Mouse (Mus musculus): ENCODE results near the gene Patl2. TPM values are rescaled to one million over a fixed set of nuclear protein-coding genes. Genes with fewer than 3 reads are reported as not detected.

The Patl2 gene
- total and polyA plus RNA-seq, 2 experiments from 2014 or later: 0.06 to 0.16 TPM

- no peak for TF ChIP-seq CTCF (IDR thresholded peaks at IDR 0.05)
Observed at GRCm38 (mm10) chr2:122093844-122094243, 92.1 kb downstream of the Patl2 start.

GRCm38 (mm10) chr2:122086446-122086845, 99.5 kb downstream of the Patl2 start:
- 68% methylated on average over 4 of the region's 4 CpGs for WGBS
- no peak overlapping the region for H3K27ac ChIP-seq (ENCODE audit: low read depth, low read length)
- H3K27me3 ChIP-seq (ENCODE audit: insufficient read depth, low read length): no peaks in the 10 kb centered on the region
- peaks cover 57% of the 10 kb centered on the region for H3K36me3 ChIP-seq (ENCODE audit: insufficient read depth, low read length)
- H3K9me3 ChIP-seq (ENCODE audit: low read length): no peaks in the 10 kb centered on the region
- peak; percentile 70 for DNase-seq (ENCODE audit: low spot score)
- H3K4me3 ChIP-seq (ENCODE audit: low read depth, low read length): no peak overlapping the region
- no peak for ATAC-seq (ENCODE audit: low FRiP score)
- no peaks in the 10 kb centered on the region for H3K4me1 ChIP-seq (ENCODE audit: insufficient read depth, low read length)
- no peak overlapping the region for H3K9ac ChIP-seq (replicated peaks; ENCODE audit: low read length, poor library complexity, severe bottlenecking)
- TF ChIP-seq CTCF (IDR thresholded peaks at IDR 0.05): no peak
- no peak overlapping the region for H3K4me2 ChIP-seq (ENCODE audit: low read depth, low read length, poor library complexity, severe bottlenecking)

More at GRCm38 (mm10) chr2:122093844-122094243, 92.1 kb downstream of the Patl2 start:
- H3K9me3 ChIP-seq (ENCODE audit: low read length): no peaks in the 10 kb centered on the region
- no peak overlapping the region for H3K4me2 ChIP-seq (ENCODE audit: low read depth, low read length, poor library complexity, severe bottlenecking)
- peaks cover 53% of the 10 kb centered on the region for H3K36me3 ChIP-seq (ENCODE audit: insufficient read depth, low read length)
- H3K27me3 ChIP-seq (ENCODE audit: insufficient read depth, low read length): no peaks in the 10 kb centered on the region
- H3K4me3 ChIP-seq (ENCODE audit: low read depth, low read length): no peak overlapping the region
- 93% methylated on average over 4 of the region's 4 CpGs for WGBS
- no peak for DNase-seq (ENCODE audit: low spot score)
- H3K4me1 ChIP-seq (ENCODE audit: insufficient read depth, low read length): no peaks in the 10 kb centered on the region
- H3K9ac ChIP-seq (replicated peaks; ENCODE audit: low read length, poor library complexity, severe bottlenecking): no peak overlapping the region
- no peak for ATAC-seq (ENCODE audit: low FRiP score)
- no peak overlapping the region for H3K27ac ChIP-seq (ENCODE audit: low read depth, low read length)

- no peak for TF ChIP-seq CTCF (IDR thresholded peaks at IDR 0.05)
- Histone ChIP-seq H3K9ac (replicated peaks; ENCODE audit: low read length, poor library complexity, severe bottlenecking) (no peak overlapping the region), H3K4me2 (ENCODE audit: low read depth, low read length, poor library complexity, severe bottlenecking) (no peak overlapping the region), H3K36me3 (ENCODE audit: insufficient read depth, low read length) (peaks cover 56% of the 10 kb centered on the region), H3K9me3 (ENCODE audit: low read length) (no peaks in the 10 kb centered on the region), H3K4me3 (ENCODE audit: low read depth, low read length) (no peak overlapping the region), H3K27me3 (ENCODE audit: insufficient read depth, low read length) (no peaks in the 10 kb centered on the region), H3K27ac (ENCODE audit: low read depth, low read length) (no peak overlapping the region), H3K4me1 (ENCODE audit: insufficient read depth, low read length) (no peaks in the 10 kb centered on the region)
- ATAC-seq (ENCODE audit: low FRiP score): no peak
- 50% methylated on average over 7 of the region's 7 CpGs for WGBS
- peak; percentile 37 for DNase-seq (ENCODE audit: low spot score)
Observed at GRCm38 (mm10) chr2:122081728-122082456, 104.1 kb downstream of the Patl2 start.

Other genes starting within 250 kb of the Patl2 start
- 33.3 and 54.8 TPM in 2 replicates for gene Ctdspl2, start 230.2 kb downstream of the Patl2 start, total RNA-seq (2014; rRNA removed)
- gene Ctdspl2, start 230.2 kb downstream of the Patl2 start, polyA plus RNA-seq (2015; fragmentation: Nextera tagmentation; extraction: Ambion mirVana): 23.3 and 31.3 TPM in 2 replicates
- 0.28 TPM in 1 of 2 replicates, not detected in the other for gene Mageb3, start 230.1 kb downstream of the Patl2 start, total RNA-seq (2014; rRNA removed)
- gene Mageb3, start 230.1 kb downstream of the Patl2 start, polyA plus RNA-seq (2015; fragmentation: Nextera tagmentation; extraction: Ambion mirVana): 0.22 and 0.30 TPM in 2 replicates
- 13.5 and 24.2 TPM in 2 replicates for gene Eif3j1, start 157.6 kb downstream of the Patl2 start, total RNA-seq (2014; rRNA removed)
- gene Eif3j1, start 157.6 kb downstream of the Patl2 start, polyA plus RNA-seq (2015; fragmentation: Nextera tagmentation; extraction: Ambion mirVana): 11.1 and 12.3 TPM in 2 replicates
- gene Spg11, start 67.8 kb downstream of the Patl2 start, total RNA-seq (2014; rRNA removed): 20.1 and 25.3 TPM in 2 replicates
- gene Spg11, start 67.8 kb downstream of the Patl2 start, polyA plus RNA-seq (2015; fragmentation: Nextera tagmentation; extraction: Ambion mirVana): 4.0 and 4.9 TPM in 2 replicates
- gene B2m, start 38.5 kb downstream of the Patl2 start, total RNA-seq (2014; rRNA removed): 106 and 108 TPM in 2 replicates
- 147 and 161 TPM in 2 replicates for gene B2m, start 38.5 kb downstream of the Patl2 start, polyA plus RNA-seq (2015; fragmentation: Nextera tagmentation; extraction: Ambion mirVana)
- gene Trim69, start 25.5 kb downstream of the Patl2 start, total RNA-seq (2014; rRNA removed): not detected in 2 replicates
- gene Trim69, start 25.5 kb downstream of the Patl2 start, polyA plus RNA-seq (2015; fragmentation: Nextera tagmentation; extraction: Ambion mirVana): not detected in 2 replicates
- gene Terb2, start 83 bp upstream of the Patl2 start, total RNA-seq (2014; rRNA removed): not detected in 2 replicates
- not detected in 2 replicates for gene Terb2, start 83 bp upstream of the Patl2 start, polyA plus RNA-seq (2015; fragmentation: Nextera tagmentation; extraction: Ambion mirVana)
- gene Sord, start 48.6 kb upstream of the Patl2 start, total RNA-seq (2014; rRNA removed): 32.5 and 33.8 TPM in 2 replicates
- 29.4 and 31.1 TPM in 2 replicates for gene Sord, start 48.6 kb upstream of the Patl2 start, polyA plus RNA-seq (2015; fragmentation: Nextera tagmentation; extraction: Ambion mirVana)
- 0.05 and 0.14 TPM in 2 replicates for gene Duox2, start 112.3 kb upstream of the Patl2 start, total RNA-seq (2014; rRNA removed)
- 0.09 and 0.17 TPM in 2 replicates for gene Duox2, start 112.3 kb upstream of the Patl2 start, polyA plus RNA-seq (2015; fragmentation: Nextera tagmentation; extraction: Ambion mirVana)
- gene Duoxa2, start 112.7 kb upstream of the Patl2 start, total RNA-seq (2014; rRNA removed): 0.49 and 0.61 TPM in 2 replicates
- gene Duoxa2, start 112.7 kb upstream of the Patl2 start, polyA plus RNA-seq (2015; fragmentation: Nextera tagmentation; extraction: Ambion mirVana): 0.43 and 0.82 TPM in 2 replicates
- gene Duoxa1, start 127.5 kb upstream of the Patl2 start, total RNA-seq (2014; rRNA removed): not detected in 2 replicates
- gene Duoxa1, start 127.5 kb upstream of the Patl2 start, polyA plus RNA-seq (2015; fragmentation: Nextera tagmentation; extraction: Ambion mirVana): 0.41 and 0.44 TPM in 2 replicates
- gene Duox1, start 129.5 kb upstream of the Patl2 start, total RNA-seq (2014; rRNA removed): 0.24 and 0.33 TPM in 2 replicates
- gene Duox1, start 129.5 kb upstream of the Patl2 start, polyA plus RNA-seq (2015; fragmentation: Nextera tagmentation; extraction: Ambion mirVana): 0.11 and 0.16 TPM in 2 replicates
- gene Shf, start 183.0 kb upstream of the Patl2 start, total RNA-seq (2014; rRNA removed): 95.6 and 138 TPM in 2 replicates
- gene Shf, start 183.0 kb upstream of the Patl2 start, polyA plus RNA-seq (2015; fragmentation: Nextera tagmentation; extraction: Ambion mirVana): 9.2 and 11.6 TPM in 2 replicates
- not detected in 2 replicates for gene Slc28a2, start 240.3 kb upstream of the Patl2 start, total RNA-seq (2014; rRNA removed)
- gene Slc28a2, start 240.3 kb upstream of the Patl2 start, polyA plus RNA-seq (2015; fragmentation: Nextera tagmentation; extraction: Ambion mirVana): 0.10 TPM in 1 of 2 replicates, not detected in the other

All from midbrain, postnatal 0 days (tissue).